Mouse (Mus musculus) liver, embryonic 14.5 days (tissue): ENCODE measurements around the gene Plac1.

Source experiments
- CTCF ChIP-seq: IDR thresholded peaks from 2 replicates; pipeline ENCODE4 v1.5.1; 2016; ENCODE audit warnings: antibody characterized with exemption, low read depth, control low read depth
- EP300 ChIP-seq: IDR thresholded peaks from 2 replicates; pipeline ENCODE4 v1.6.1; 2016; ENCODE audit warnings: antibody characterized with exemption, low read depth

GRCm38 (mm10) chrX:53146389-53146917, 93.5 kb downstream of the Plac1 start:
- TF ChIP-seq EP300 (no peak), CTCF (no peak)
